Mouse (Mus musculus) G1E (cell line): ENCODE measurements around the gene Pla2g4b.

Experiments
- CTCF ChIP-seq: IDR thresholded peaks from 2 replicates; pipeline ENCODE4 v1.5.1; 2012; ENCODE audit warnings: low read depth, low read length, inconsistent platforms, mixed read lengths
- GATA1 ChIP-seq: IDR thresholded peaks from 2 replicates; pipeline ENCODE4 v1.6.1; 2012; ENCODE audit warnings: borderline replicate concordance, low read length, inconsistent platforms, mixed read lengths

GRCm38 (mm10) chr2:120076076-120076705, 43.0 kb downstream of the Pla2g4b start:
- TF ChIP-seq GATA1 (no peak), CTCF (no peak)
